Mouse (Mus musculus): Measurements from ENCODE around the gene Olfr774.
"Not testable (repeated sequence)": the region's sequence is repeated elsewhere in the genome, so short reads cannot be mapped to it uniquely, and the experiment has no call there.

The Olfr774 gene

DNA sequence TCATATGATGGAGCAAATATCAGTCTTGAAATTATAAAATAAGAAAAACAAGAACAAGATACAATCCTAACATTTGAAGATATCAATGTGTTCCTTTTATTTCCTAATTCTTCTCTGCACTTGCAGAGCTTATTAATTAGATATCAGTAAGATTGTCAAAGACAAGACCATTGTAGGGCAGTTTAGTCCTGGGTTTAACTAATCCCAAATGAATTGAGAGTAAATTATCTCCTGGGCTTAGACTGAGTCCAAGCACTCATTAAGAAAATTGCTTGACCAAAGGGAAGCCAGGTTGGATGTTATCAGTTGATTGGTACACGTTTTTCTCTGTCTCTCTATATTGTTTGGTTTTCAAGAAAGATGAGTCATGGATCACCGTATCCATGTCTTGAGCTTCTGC is at the start of gene Olfr774:
TSS of gene Olfr774 (plus strand) at position 301 of the 400 bp plus-strand sequence.
- DNase-seq (ENCODE audit: low read depth) = no peak

DNA sequence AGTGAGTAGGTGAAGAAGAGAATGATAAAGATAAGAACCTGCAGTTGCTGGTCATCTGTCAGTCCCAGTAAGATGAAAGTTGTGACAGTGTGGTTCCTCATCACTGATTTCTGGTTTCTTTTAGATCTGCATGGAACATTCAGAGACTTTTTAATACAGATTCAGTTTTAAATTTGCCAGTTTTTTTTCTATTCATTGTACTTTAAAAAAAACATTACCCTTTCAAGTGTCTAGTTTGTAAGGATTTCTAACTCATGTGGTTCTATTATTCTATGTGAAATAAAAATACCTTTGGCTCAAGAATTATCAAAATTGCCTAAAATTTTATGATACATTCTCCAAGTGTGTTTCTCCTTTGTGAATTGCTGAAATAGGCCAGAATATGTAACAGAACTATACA is 48.7 kb upstream of the Olfr774 start, which contains the start of gene Olfr773:
TSS of gene Olfr773 (minus strand) at position 101 of the 400 bp plus-strand sequence.
- DNase-seq (ENCODE audit: low read depth) = not testable (repeated sequence)

DNA sequence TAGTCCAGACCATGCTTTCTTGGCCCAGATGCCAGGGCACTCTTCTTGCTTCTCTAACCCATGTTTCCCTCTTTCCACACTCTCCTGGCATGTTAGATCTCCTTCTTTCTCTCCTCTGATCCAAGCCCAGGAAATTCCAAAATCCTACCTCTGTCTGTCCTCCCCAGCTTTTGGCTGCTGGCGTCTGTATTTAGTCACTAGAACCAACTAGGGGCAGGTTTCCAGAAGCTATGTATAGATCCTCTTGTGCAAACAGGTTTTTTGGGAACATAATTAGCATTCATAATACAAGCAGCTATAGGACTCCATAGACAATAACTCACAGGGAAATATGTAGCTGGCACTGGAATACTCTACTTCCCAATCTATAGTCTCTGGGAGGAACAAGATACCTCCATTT is 5.3 kb upstream of the Olfr774 start:
- no peak for DNase-seq (ENCODE audit: low read depth)

DNA sequence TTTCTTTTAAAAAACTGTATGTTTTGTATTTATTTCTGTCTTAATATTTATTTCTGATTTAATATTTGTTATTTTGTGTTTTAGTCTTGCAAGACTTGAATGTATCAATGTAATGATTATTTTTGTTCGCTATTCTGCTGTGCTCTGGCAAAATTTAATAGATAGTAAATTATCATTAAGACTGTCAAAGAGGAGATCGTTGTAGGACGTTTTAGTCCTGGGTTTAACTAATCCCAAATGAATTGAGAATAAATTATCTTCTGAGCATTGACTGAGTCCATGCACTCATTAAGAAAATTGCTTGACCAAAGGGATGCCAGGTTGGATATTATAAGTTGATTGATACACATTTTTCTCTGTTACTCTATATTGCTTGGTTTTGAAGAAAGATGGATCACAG is 12.1 kb downstream of the Olfr774 start, which contains the start of gene Olfr775:
TSS of gene Olfr775 (plus strand) at position 301 of the 400 bp plus-strand sequence.
- no peak for DNase-seq (ENCODE audit: low read depth)

DNA sequence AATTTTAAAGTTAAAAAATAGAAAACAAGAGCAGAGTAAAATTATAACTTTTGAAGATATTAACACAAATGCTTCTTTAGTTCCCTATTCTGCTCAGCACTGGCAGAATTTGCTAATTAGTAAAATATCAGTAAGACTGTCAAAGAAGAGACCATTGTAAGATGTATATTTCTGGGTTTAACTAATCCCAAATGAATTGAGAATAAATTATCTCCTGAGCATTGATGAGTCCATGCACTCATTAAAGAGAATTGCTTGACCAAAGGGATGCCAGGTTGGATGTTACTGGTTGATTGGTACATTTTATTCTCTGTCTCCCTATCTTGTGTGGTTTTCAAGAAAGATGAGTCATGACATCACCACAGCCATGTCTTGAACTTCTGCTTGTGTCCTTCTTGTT is 22.8 kb downstream of the Olfr774 start, which contains the start of gene Olfr776:
TSS of gene Olfr776 (plus strand) at position 301 of the 400 bp plus-strand sequence.
- DNase-seq (ENCODE audit: low read depth) = no peak

DNA sequence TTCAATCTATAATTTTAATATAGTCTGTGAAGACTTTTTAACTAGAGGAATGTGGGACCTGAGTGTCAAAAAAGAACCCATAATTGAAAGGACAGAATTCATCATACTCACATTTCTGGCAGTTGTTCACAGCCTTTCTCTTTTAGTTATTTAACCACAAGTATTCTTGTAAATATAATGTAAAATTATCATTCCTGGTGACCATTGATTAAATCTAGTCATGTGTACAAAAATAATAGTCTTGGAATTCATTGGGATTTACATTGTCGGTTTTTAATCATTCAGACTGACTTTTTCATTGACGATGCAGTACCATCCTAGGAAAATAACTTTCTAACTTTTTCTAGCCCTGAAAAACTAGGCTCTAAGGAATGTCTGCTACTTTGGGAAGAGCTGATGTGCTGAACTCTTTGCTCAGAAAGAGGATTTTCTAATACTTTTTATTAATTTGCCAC is 35.1 kb downstream of the Olfr774 start, which contains the start of gene Olfr777:
TSS of gene Olfr777 (minus strand) at position 405 of the 455 bp plus-strand sequence.
- DNase-seq (ENCODE audit: low read depth) = no peak

Measured in c-Kit-positive CD71-positive TER-119-negative erythroid progenitor cells, embryonic 14.5 days (primary cell).